Mouse (Mus musculus): ENCODE data around the gene Macc1.
A peak's percentile ranks its signal among the peaks of the same experiment; 100 is the strongest.

The Macc1 gene

GRCm38 (mm10) chr12:119387925-119388324 lies 73.9 kb downstream of the Macc1 start:
- no peak for DNase-seq

- no peak for DNase-seq
Observed at GRCm38 (mm10) chr12:119390192-119390684, 76.2 kb downstream of the Macc1 start.

- DNase-seq, result no peak
Observed at GRCm38 (mm10) chr12:119398046-119398659, 84.1 kb downstream of the Macc1 start.

- DNase-seq, result no peak
Observed at GRCm38 (mm10) chr12:119402273-119402672, 88.2 kb downstream of the Macc1 start.

GRCm38 (mm10) chr12:119402796-119403195 lies 88.7 kb downstream of the Macc1 start:
- DNase-seq, result no peak

GRCm38 (mm10) chr12:119404810-119405209 lies 90.7 kb downstream of the Macc1 start:
- no peak for DNase-seq

GRCm38 (mm10) chr12:119410522-119410921 lies 96.5 kb downstream of the Macc1 start:
- no peak for DNase-seq

GRCm38 (mm10) chr12:119410956-119411355 lies 96.9 kb downstream of the Macc1 start:
- DNase-seq, result no peak

GRCm38 (mm10) chr12:119411982-119412381 lies 97.9 kb downstream of the Macc1 start:
- DNase-seq, result no peak

GRCm38 (mm10) chr12:119415900-119416299 lies 101.8 kb downstream of the Macc1 start:
- no peak for DNase-seq

GRCm38 (mm10) chr12:119425749-119426148 lies 111.7 kb downstream of the Macc1 start:
- DNase-seq, result no peak

- no peak for DNase-seq
Observed at GRCm38 (mm10) chr12:119426182-119426886, 112.3 kb downstream of the Macc1 start.

GRCm38 (mm10) chr12:119426887-119427204 lies 112.8 kb downstream of the Macc1 start:
- peak in 1 of 2 experiments; percentile 14 for DNase-seq

GRCm38 (mm10) chr12:119440720-119441119 lies 126.7 kb downstream of the Macc1 start:
- DNase-seq, result no peak

- no peak for DNase-seq
Observed at GRCm38 (mm10) chr12:119450116-119450515, 136.0 kb downstream of the Macc1 start.

GRCm38 (mm10) chr12:119451232-119451631 lies 137.2 kb downstream of the Macc1 start:
- no peak for DNase-seq

GRCm38 (mm10) chr12:119454076-119454475 lies 140.0 kb downstream of the Macc1 start:
- no peak for DNase-seq

GRCm38 (mm10) chr12:119464040-119464939 lies 150.2 kb downstream of the Macc1 start:
- no peak for DNase-seq

- DNase-seq, result no peak
Observed at GRCm38 (mm10) chr12:119464940-119465245, 150.8 kb downstream of the Macc1 start.

- DNase-seq, result no peak
Observed at GRCm38 (mm10) chr12:119467656-119468055, 153.6 kb downstream of the Macc1 start.

- no peak for DNase-seq
Observed at GRCm38 (mm10) chr12:119470260-119470659, 156.2 kb downstream of the Macc1 start.

- DNase-seq, result no peak
Observed at GRCm38 (mm10) chr12:119483296-119483695, 169.2 kb downstream of the Macc1 start.

GRCm38 (mm10) chr12:119483922-119484631 lies 170.0 kb downstream of the Macc1 start:
- DNase-seq, result no peak

All from spleen, adult 18-20 months (tissue).